Mouse (Mus musculus): ENCODE measurements around the gene Cpd.
A peak's percentile ranks its signal among the peaks of the same experiment; 100 is the strongest.

The Cpd gene

GRCm38 (mm10) chr11:76846878-76847222 is at the start of gene Cpd:
Cpd (minus strand) TSS chr11:76847018.
- peak; percentile 93 for DNase-seq

- DNase-seq: no peak
These were observed 49.5 kb upstream of the Cpd start for GRCm38 (mm10) chr11:76896360-76896759.

GRCm38 (mm10) chr11:76894240-76894639 is 47.4 kb upstream of the Cpd start:
- peak; percentile 53 for DNase-seq

GRCm38 (mm10) chr11:76893570-76893969 is 46.8 kb upstream of the Cpd start:
- no peak for DNase-seq

GRCm38 (mm10) chr11:76892972-76893371 is 46.2 kb upstream of the Cpd start:
- no peak for DNase-seq

- no peak for DNase-seq
These were observed 45.0 kb upstream of the Cpd start for GRCm38 (mm10) chr11:76891738-76892349.

GRCm38 (mm10) chr11:76891171-76891570 is 44.4 kb upstream of the Cpd start:
- no peak for DNase-seq

GRCm38 (mm10) chr11:76889339-76890164 is 42.7 kb upstream of the Cpd start:
- DNase-seq: no peak

GRCm38 (mm10) chr11:76884451-76884850 is 37.6 kb upstream of the Cpd start:
- no peak for DNase-seq

- DNase-seq: no peak
These were observed 33.0 kb upstream of the Cpd start for GRCm38 (mm10) chr11:76879816-76880215.

GRCm38 (mm10) chr11:76874766-76875165 is 27.9 kb upstream of the Cpd start:
- DNase-seq: no peak

GRCm38 (mm10) chr11:76873865-76874264 is 27.0 kb upstream of the Cpd start:
- no peak for DNase-seq

- no peak for DNase-seq
These were observed 25.9 kb upstream of the Cpd start for GRCm38 (mm10) chr11:76872556-76873234.

GRCm38 (mm10) chr11:76861185-76861584 is 14.4 kb upstream of the Cpd start:
- DNase-seq: peak; percentile 31

GRCm38 (mm10) chr11:76859261-76859660 is 12.4 kb upstream of the Cpd start:
- no peak for DNase-seq

- no peak for DNase-seq
These were observed 12.0 kb upstream of the Cpd start for GRCm38 (mm10) chr11:76858781-76859180.

GRCm38 (mm10) chr11:76857111-76857510 is 10.3 kb upstream of the Cpd start:
- DNase-seq: no peak

- no peak for DNase-seq
These were observed 9.8 kb upstream of the Cpd start for GRCm38 (mm10) chr11:76856601-76857000.

GRCm38 (mm10) chr11:76854475-76855341 is 7.9 kb upstream of the Cpd start:
- DNase-seq: no peak

GRCm38 (mm10) chr11:76851512-76851911 is 4.7 kb upstream of the Cpd start:
- no peak for DNase-seq

- DNase-seq: no peak
These were observed 2.8 kb upstream of the Cpd start for GRCm38 (mm10) chr11:76849596-76849995.

GRCm38 (mm10) chr11:76848081-76848480 is 1.3 kb upstream of the Cpd start:
- DNase-seq: no peak

GRCm38 (mm10) chr11:76847354-76847753 is 536 bp upstream of the Cpd start:
- no peak for DNase-seq
